In the genomic region with DNA sequence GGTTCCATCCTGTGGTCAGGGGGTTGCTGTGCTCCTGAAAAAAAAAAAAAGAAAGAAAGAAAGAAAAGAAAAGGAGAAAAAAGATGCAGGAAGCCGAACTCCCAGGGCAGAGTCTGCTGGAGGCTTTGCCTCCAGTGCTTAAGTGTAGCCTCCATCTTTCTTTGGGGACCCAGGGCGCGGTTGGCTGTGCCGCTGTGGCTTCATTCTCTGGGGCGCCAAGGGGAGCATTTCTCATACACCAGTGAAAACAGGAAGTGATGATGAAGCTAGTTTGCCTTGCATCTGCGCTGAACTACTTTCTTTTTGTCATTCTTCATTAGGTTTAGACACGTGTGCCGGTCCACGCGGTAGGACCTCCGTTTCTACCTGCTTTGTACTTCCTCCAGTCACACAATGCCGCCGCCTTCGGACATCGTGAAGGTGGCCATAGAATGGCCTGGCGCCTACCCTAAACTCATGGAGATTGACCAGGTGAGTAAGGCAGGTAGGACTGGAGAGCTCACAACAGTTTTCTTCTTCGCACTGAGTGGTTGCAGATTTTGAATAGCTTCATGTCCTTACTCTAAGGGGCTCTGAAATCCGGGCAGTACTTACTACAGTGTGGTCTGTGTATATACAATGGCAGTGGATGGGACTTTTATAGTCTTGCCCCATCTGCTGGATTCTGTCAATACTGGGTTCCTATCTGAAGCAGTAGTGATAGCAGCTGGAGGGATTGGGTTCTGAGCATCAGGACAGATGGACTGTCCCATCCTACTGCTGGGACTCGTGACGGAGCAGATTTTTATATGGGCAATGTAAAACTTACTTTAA, we compare ENCODE assay signal across 8 mouse cellular contexts.
DNase-seq lines count a peak whose midpoint lies in the region; ATAC-seq and TF ChIP-seq lines count a peak whose summit lies in the region.

No protein-coding gene starts in this region.

- no peak overlapping the region for H3K9ac ChIP-seq in heart, embryonic 12.5 days
- H3K9ac ChIP-seq in forebrain, postnatal 0 days = no peak overlapping the region

- H3K4me3 ChIP-seq in heart, embryonic 12.5 days = no peak overlapping the region
- H3K4me3 ChIP-seq in forebrain, postnatal 0 days (ENCODE audit: low read depth, low read length) = no peak overlapping the region

- TF ChIP-seq CTCF in forebrain, postnatal 0 days (IDR thresholded peaks at IDR 0.05; ENCODE audit: low read depth) = no peak

- no peak overlapping the region for H3K4me2 ChIP-seq in heart, embryonic 12.5 days
- no peak overlapping the region for H3K4me2 ChIP-seq in forebrain, postnatal 0 days (ENCODE audit: low read depth)

- H3K27me3 ChIP-seq in heart, embryonic 12.5 days (replicated peaks) = no peaks in the 10 kb centered on the region
- H3K27me3 ChIP-seq in forebrain, postnatal 0 days (ENCODE audit: insufficient read depth, low read length) = no peaks in the 10 kb centered on the region

- no peak overlapping the region for H3K27ac ChIP-seq in heart, embryonic 12.5 days (ENCODE audit: poor library complexity, severe bottlenecking)
- H3K27ac ChIP-seq in forebrain, postnatal 0 days (ENCODE audit: low read depth, low read length) = no peak overlapping the region

- WGBS in heart, embryonic 12.5 days = 86% methylated on average over 20 of the region's 20 CpGs
- WGBS in forebrain, postnatal 0 days = 94% methylated on average over 20 of the region's 20 CpGs

- no peaks in the 10 kb centered on the region for H3K36me3 ChIP-seq in heart, embryonic 12.5 days
- H3K36me3 ChIP-seq in forebrain, postnatal 0 days (ENCODE audit: insufficient read depth) = no peaks in the 10 kb centered on the region

- peak; percentile 95 for DNase-seq in heart, adult 11 months
- DNase-seq in c-Kit-positive CD71-negative TER-119-negative erythroid progenitor cells, embryonic 14.5 days (ENCODE audit: low read depth) = peak; percentile 67
- DNase-seq in lung, adult 18-20 months = peak; percentile 44 to 45
- peak; percentile 83 to 86 for DNase-seq in spleen, postnatal 36 days (ENCODE audit: low spot score in 2 of 2)
- no peak for DNase-seq in gastrocnemius, postnatal 36 days
- DNase-seq in forebrain, postnatal 0 days = no peak
- no peak for DNase-seq in adrenal gland, adult 18-20 months (ENCODE audit: low spot score in 2 of 2)

- H3K9me3 ChIP-seq in heart, embryonic 12.5 days (replicated peaks) = no peaks in the 10 kb centered on the region
- no peaks in the 10 kb centered on the region for H3K9me3 ChIP-seq in forebrain, postnatal 0 days (ENCODE audit: low read length)

- peaks cover 39% of the 10 kb centered on the region for H3K4me1 ChIP-seq in heart, embryonic 12.5 days (replicated peaks)
- H3K4me1 ChIP-seq in forebrain, postnatal 0 days (ENCODE audit: insufficient read depth) = peaks cover 10% of the 10 kb centered on the region; the same call in 1 of the 2 replicates

- intact Hi-C loops in gastrocnemius, postnatal 36 days (cut with DNase I) = loop anchor here (5.0 kb wide), 1 partner anchor 93 kb away; the partner anchor contains the start of gene Elmo1

- ATAC-seq in heart, embryonic 12.5 days (ENCODE audit: insufficient number of reproducible peaks, low FRiP score) = no peak
- no peak for ATAC-seq in forebrain, postnatal 0 days

Comparison
In these comparisons a context has a peak if more than half of its experiments do, and no peak if none do; other contexts are left out.
1. DNase-seq: peak in heart, adult 11 months (single experiment), c-Kit-positive CD71-negative TER-119-negative erythroid progenitor cells, embryonic 14.5 days (single experiment), lung, adult 18-20 months (2 of 2) and spleen, postnatal 36 days (2 of 2); none in gastrocnemius, postnatal 36 days (0 of 2), forebrain, postnatal 0 days (single experiment) and adrenal gland, adult 18-20 months (0 of 2).